Mouse (Mus musculus) activated CD4-positive, CD25-positive, alpha-beta regulatory T cell, adult 9 weeks (primary cell): ENCODE measurements around the gene Arih2. TPM values are rescaled to one million over a fixed set of nuclear protein-coding genes. Genes with fewer than 3 reads are reported as not detected.

ENCODE experiments used
- polyA plus RNA-seq: library from polyadenylated mRNA; unstranded; fragments of 100-300 nt; shearing (Covaris generic); gene quantifications from one replicate; pipeline ENCODE4 v1.2.1, GENCODE M21; 2017

The Arih2 gene
- polyA plus RNA-seq, result 72.9 TPM

DNA sequence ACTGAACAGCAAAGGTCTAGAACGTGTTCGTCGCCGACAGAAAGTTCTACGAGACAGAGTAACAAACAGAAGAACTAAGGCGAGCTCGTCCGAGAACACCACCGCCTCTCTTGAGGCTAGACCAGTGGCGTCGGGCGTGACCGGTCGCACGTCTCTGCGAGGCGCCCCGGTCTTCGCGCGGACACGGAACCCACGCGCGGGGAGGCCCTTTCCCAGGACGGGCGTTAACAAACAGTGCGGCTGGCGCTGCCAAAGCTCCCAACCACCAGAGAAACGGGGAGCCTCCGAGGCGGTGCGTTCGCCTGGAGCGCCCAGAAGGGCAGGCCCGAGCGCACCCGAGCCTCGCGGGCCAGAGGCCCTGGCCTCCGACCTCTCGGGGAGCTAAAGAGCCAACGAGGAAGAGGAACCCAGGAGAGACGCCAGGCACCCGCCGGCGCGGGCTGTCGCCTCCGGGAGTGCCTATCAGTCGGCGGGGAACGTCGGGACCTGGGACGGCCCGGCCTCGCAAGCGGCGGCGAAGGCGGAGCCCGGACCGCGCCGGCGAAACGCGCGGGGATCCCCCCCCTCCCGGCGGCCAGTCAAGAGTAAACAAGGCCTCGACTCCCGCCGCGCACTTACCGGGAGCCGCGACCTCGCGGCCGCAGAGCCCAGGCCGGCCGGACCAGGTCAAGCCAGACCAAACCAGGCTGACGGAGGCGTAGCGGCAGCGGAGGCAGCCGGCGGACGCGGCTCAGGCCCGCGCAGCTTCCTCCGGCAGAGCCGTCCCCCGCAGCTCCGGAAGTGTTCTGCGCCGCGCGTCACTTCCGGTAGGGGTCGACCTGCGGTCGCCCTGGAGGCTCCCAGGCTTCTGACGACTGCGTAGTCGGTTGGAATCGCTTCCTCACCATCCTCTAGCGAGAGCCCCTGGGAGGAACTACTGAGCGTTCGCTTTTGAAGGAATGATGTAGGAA is at the start of gene Arih2:
Gene Arih2, minus strand, starts transcription at position 776 of the 950 bp plus-strand sequence.

GRCm38 (mm10) chr9:108689106-108689505 is 39.9 kb upstream of the Arih2 start, which contains the start of gene Prkar2a:
Prkar2a (plus strand) TSS chr9:108689314.

DNA sequence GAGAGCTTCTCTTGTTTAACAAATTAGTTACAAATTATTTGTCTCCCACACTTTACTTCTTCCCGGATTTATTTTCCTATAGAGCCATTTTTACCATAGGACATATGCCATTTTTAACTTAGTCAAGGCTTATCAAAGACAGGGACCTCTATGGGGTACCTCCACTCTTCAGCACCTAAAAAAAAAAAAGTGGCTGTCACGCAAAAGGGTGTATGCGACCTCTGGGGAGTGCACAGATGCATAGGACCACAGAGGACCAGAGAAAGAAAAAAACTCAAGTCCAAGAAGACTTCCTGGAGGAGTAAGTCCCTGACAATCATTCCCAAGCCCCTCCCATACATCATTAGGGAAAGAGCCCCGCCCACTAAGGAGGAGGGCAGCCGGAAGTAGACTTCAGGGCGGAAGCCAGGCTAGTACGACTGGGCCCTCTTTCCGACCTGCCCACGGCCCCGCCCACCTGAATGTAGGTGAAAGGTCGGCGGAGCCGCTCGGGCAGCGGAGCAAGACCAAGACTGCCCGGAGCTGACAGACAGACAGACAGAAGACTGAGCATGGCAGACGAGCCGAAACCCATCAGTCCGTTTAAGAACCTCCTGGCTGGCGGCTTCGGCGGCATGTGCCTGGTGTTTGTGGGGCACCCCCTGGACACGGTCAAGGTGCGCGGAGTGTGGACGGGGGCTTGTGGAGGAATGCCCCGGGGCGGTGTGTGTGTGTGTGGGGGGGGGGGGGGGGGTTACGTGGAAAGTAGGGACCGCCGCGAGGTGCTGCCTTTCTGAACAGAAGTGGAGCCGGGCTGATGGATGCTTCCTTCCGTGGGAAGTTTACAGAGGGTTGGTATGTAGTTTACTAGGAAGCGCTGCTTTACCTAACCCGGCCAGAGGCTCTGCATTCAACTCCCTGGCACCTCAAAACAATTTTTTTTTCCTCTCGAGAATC is 12.8 kb upstream of the Arih2 start, which contains the start of gene Slc25a20:
Gene Slc25a20, plus strand, starts transcription at position 412 of the 936 bp plus-strand sequence.

GRCm38 (mm10) chr9:108596998-108597764 is 52.0 kb downstream of the Arih2 start, which contains the start of gene P4htm:
P4htm (minus strand) TSS chr9:108597667.

DNA sequence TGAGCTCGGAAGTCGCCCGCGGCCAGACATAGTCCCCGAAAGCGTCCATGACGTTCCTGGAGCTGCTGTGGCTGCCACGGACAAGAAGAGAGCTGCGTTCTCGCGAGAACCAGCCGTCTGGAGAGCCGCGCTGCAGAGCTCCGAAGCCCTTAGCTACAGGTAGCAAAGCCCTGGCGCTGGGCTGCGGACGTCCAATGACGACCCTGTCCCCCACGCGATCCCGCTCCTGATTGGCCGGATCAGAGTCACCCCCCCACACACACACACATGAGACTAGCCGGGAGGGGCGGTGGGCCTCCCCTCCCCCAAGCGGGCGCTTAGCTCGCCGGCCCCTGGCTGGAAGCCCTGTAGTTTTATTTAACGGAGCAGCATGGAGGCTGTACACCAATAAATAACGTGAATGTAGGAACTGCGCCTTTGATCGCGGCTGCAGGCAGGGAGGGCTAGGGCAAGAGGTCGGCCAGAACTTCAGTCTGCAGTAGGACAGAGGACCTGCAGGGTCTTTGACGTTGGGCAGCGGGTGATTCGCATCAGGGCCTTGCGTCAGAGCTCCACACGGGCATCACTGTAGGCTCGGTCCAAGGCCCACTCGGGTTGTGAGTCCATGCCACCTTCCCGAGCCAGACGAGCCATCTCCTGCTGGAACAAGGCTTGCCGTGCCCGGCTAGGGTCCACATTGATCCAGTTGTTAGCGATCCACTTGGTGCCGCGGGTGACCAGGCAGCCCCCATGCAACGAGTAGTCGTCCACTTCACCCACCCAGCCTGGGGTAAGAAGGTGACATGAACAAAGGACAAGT is 70.4 kb downstream of the Arih2 start, which contains the start of gene Wdr6:
Gene Wdr6, minus strand, starts transcription at position 195 of the 799 bp plus-strand sequence.

GRCm38 (mm10) chr9:108569381-108570206 is 79.6 kb downstream of the Arih2 start, which contains the start of gene Dalrd3:
Dalrd3 (plus strand) TSS chr9:108569886.

DNA sequence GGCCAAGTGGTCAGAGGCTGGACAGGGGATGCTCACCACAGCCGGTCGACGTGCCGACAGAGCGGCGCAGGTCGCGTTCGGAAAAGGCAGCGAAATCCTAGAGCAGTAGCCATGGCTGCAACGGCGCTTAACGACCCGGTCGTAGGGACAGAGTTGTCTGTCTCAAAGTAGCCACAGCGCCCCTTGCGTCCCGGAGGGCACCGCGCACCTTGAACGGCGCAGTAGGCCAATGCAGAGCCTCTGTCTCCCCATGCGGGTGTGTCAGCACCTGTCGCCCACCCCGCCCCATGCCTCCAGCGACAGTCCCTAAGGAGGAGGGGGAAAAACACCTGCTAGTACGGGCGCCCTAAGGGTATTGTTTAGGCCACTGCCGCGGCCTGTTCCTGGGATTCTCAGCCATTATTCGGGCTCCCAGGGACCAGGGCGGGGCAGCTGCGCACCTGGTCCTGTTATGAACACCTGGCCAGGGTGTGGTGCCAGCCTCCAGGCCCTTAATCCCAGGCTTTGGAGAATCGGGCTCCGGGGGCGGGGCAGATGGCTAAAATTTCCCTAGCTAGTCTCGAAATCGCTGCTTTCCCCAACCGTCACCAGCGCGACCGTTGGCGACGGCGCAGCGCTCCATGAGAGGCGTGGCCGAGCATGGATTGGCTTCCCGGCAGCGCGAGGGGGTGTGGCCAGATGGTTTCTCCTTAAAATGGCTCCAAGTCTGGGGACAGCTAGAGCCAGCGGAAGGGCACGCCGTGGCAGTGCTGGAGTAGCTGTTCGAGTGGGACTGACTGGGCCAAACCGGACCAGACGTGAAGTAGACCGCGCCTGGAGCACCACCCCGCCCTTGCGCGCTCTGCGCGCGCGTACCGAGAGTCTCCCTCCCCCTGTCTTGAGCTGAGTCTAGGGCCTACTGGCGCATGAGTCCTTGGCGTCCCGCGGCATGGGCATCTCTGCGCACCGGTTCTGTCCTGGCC is 82.1 kb downstream of the Arih2 start, which contains the start of gene Ndufaf3:
Gene Ndufaf3, minus strand, starts transcription at position 620 of the 962 bp plus-strand sequence.

DNA sequence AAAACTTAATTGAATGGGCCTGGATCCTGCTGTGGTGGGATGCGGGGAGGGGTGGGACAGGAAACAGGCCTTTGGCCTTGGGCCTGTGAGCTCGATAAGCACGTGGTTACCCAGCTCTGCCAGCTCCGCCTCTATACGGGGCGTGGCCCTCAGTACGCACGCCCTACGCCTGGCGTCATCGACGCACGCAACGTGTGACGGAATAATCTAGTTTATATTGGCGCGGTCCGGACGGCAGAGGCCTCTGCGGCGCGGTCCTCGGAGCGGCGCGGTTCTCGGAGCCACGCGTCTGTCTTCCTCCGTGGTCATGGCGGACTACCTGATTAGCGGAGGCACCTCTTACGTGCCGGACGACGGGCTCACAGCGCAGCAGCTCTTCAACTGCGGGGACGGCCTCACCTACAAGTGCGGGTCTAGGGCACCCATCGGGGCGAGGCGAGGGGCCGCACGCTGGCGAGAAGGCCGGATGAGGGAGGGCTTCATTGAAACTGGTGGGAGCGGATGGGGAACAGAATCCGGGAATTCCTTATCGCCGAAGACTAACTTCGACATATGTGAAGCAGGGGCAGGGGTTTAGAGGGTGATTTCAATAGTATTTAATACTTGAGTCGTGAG is 88.9 kb downstream of the Arih2 start, which contains the start of gene Impdh2:
Gene Impdh2, plus strand, starts transcription at position 60 of the 615 bp plus-strand sequence.

Other genes with a start within 250 kb of the Arih2 start
- not detected for gene Ccdc36, start 220.9 kb downstream of the Arih2 start, polyA plus RNA-seq
- gene BC048562, start 212.9 kb downstream of the Arih2 start, polyA plus RNA-seq, result not detected
- 54.7 TPM for gene Ccdc71, start 188.9 kb downstream of the Arih2 start, polyA plus RNA-seq
- 5.2 TPM for gene Klhdc8b, start 187.8 kb downstream of the Arih2 start, polyA plus RNA-seq
- 0.20 TPM for gene Lamb2, start 169.7 kb downstream of the Arih2 start, polyA plus RNA-seq
- gene Usp19, start 158.8 kb downstream of the Arih2 start, polyA plus RNA-seq, result 169 TPM
- gene Qars, start 141.7 kb downstream of the Arih2 start, polyA plus RNA-seq, result 111 TPM
- gene Qrich1, start 132.6 kb downstream of the Arih2 start, polyA plus RNA-seq, result 148 TPM
- 103 TPM for gene Impdh2, start 89.1 kb downstream of the Arih2 start, polyA plus RNA-seq
- 79.9 TPM for gene Ndufaf3, start 82.0 kb downstream of the Arih2 start, polyA plus RNA-seq
- gene Dalrd3, start 79.5 kb downstream of the Arih2 start, polyA plus RNA-seq, result 158 TPM
- gene Wdr6, start 70.6 kb downstream of the Arih2 start, polyA plus RNA-seq, result 99.9 TPM
- 16.5 TPM for gene P4htm, start 51.7 kb downstream of the Arih2 start, polyA plus RNA-seq
- 57.1 TPM for gene Slc25a20, start 12.7 kb upstream of the Arih2 start, polyA plus RNA-seq
- gene Prkar2a, start 39.9 kb upstream of the Arih2 start, polyA plus RNA-seq, result 3.2 TPM
- gene Ip6k2, start 134.4 kb upstream of the Arih2 start, polyA plus RNA-seq, result 21.2 TPM
- 5.2 TPM for gene Nckipsd, start 159.0 kb upstream of the Arih2 start, polyA plus RNA-seq
- 0.06 TPM for gene Celsr3, start 176.9 kb upstream of the Arih2 start, polyA plus RNA-seq
- 19.5 TPM for gene Slc26a6, start 203.9 kb upstream of the Arih2 start, polyA plus RNA-seq